Mouse (Mus musculus): ENCODE data around the gene Hdhd5.

Hdhd5 gene

GRCm38 (mm10) chr6:120483211-120483626, 47.9 kb downstream of the Hdhd5 start:
- peak; percentile 56 for DNase-seq (ENCODE audit: low spot score)

- peak; percentile 27 for DNase-seq (ENCODE audit: low spot score)
Measured at GRCm38 (mm10) chr6:120482756-120483155, 48.4 kb downstream of the Hdhd5 start.

- no peak for DNase-seq (ENCODE audit: low spot score)
Measured at GRCm38 (mm10) chr6:120482021-120482420, 49.1 kb downstream of the Hdhd5 start.

- peak; percentile 11 for DNase-seq (ENCODE audit: low spot score)
Measured at GRCm38 (mm10) chr6:120481538-120481937, 49.6 kb downstream of the Hdhd5 start.

GRCm38 (mm10) chr6:120480361-120480760, 50.8 kb downstream of the Hdhd5 start:
- DNase-seq (ENCODE audit: low spot score) = no peak

- no peak for DNase-seq (ENCODE audit: low spot score)
Measured at GRCm38 (mm10) chr6:120479302-120479701, 51.8 kb downstream of the Hdhd5 start.

- no peak for DNase-seq (ENCODE audit: low spot score)
Measured at GRCm38 (mm10) chr6:120475288-120475687, 55.8 kb downstream of the Hdhd5 start.

GRCm38 (mm10) chr6:120473427-120473826, 57.7 kb downstream of the Hdhd5 start:
- no peak for DNase-seq (ENCODE audit: low spot score)

- no peak for DNase-seq (ENCODE audit: low spot score)
Measured at GRCm38 (mm10) chr6:120472455-120473140, 58.5 kb downstream of the Hdhd5 start.

GRCm38 (mm10) chr6:120471991-120472441, 59.1 kb downstream of the Hdhd5 start:
- no peak for DNase-seq (ENCODE audit: low spot score)

GRCm38 (mm10) chr6:120470666-120471065, 60.5 kb downstream of the Hdhd5 start:
- DNase-seq (ENCODE audit: low spot score) = no peak

GRCm38 (mm10) chr6:120469770-120470169, 61.3 kb downstream of the Hdhd5 start:
- DNase-seq (ENCODE audit: low spot score) = no peak

- no peak for DNase-seq (ENCODE audit: low spot score)
Measured at GRCm38 (mm10) chr6:120469268-120469667, 61.9 kb downstream of the Hdhd5 start.

GRCm38 (mm10) chr6:120468259-120468658, 62.9 kb downstream of the Hdhd5 start:
- no peak for DNase-seq (ENCODE audit: low spot score)

GRCm38 (mm10) chr6:120466609-120467329, 64.3 kb downstream of the Hdhd5 start:
- DNase-seq (ENCODE audit: low spot score) = no peak

- DNase-seq (ENCODE audit: low spot score) = no peak
Measured at GRCm38 (mm10) chr6:120465393-120465792, 65.7 kb downstream of the Hdhd5 start.

GRCm38 (mm10) chr6:120464406-120464939, 66.6 kb downstream of the Hdhd5 start:
- DNase-seq (ENCODE audit: low spot score) = peak; percentile 18

- DNase-seq (ENCODE audit: low spot score) = peak; percentile 63
Measured at GRCm38 (mm10) chr6:120463884-120464283, 67.2 kb downstream of the Hdhd5 start.

- DNase-seq (ENCODE audit: low spot score) = peak; percentile 31
Measured at GRCm38 (mm10) chr6:120463086-120463871, 67.8 kb downstream of the Hdhd5 start, which contains the start of gene Il17ra. Gene Il17ra, plus strand, starts transcription at chr6:120463247.

GRCm38 (mm10) chr6:120462251-120462650, 68.9 kb downstream of the Hdhd5 start:
- DNase-seq (ENCODE audit: low spot score) = no peak

GRCm38 (mm10) chr6:120461217-120461616, 69.9 kb downstream of the Hdhd5 start:
- no peak for DNase-seq (ENCODE audit: low spot score)
